Mouse (Mus musculus): ENCODE measurements around the gene Micu1. TPM values are rescaled to one million over a fixed set of nuclear protein-coding genes. Genes with fewer than 3 reads are reported as not detected.

Micu1 gene
- polyA plus RNA-seq, 1 experiment from 2014 or later = 42.5 TPM

DNA sequence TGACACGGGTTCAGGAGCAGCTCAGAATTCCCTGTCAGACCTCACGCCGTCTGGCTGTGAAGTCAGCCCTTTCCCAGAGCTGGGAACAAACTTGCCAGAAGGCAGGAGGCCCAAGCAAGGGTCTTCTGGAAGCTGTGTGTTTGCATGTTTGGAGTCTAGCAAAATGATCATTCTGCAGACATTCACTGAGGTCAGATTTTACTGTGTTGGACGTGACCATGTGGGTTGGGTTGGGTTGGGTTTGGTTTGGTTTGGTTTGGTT, 197.8 kb downstream of the Micu1 start:
- Histone ChIP-seq H3K4me3 (ENCODE audit: control insufficient read depth in 1 of 2, insufficient read depth in 1 of 2, low read depth in 1 of 2, low read length in 2 of 2) (no peak overlapping the region), H3K4me2 (ENCODE audit: low read length) (peak overlapping the region; percentile 51), H3K36me3 (ENCODE audit: control insufficient read depth, insufficient read depth, low read length) (peaks cover 35% of the 10 kb centered on the region), H3K9me3 (ENCODE audit: control insufficient read depth, low read length) (no peaks in the 10 kb centered on the region), H3K27me3 (ENCODE audit: control insufficient read depth, insufficient read depth, low read length) (no peaks in the 10 kb centered on the region), H3K27ac (replicated peaks in 1 of 2; ENCODE audit: control insufficient read depth in 1 of 2, insufficient read depth in 1 of 2, low read depth in 2 of 2, low read length in 2 of 2) (peak overlapping the region; percentile 83 to 97), H3K4me1 (ENCODE audit: control insufficient read depth in 2 of 2, insufficient read depth in 2 of 2, low read length in 2 of 2) (peaks cover 37 to 60% of the 10 kb centered on the region in 2 experiments), H3K9ac (ENCODE audit: low read length) (peak overlapping the region; percentile 68)
- no peak for ATAC-seq (ENCODE audit: insufficient number of reproducible peaks, insufficient read depth, low FRiP score, low read depth)
- 41% methylated on average over 4 of the region's 4 CpGs for WGBS

DNA sequence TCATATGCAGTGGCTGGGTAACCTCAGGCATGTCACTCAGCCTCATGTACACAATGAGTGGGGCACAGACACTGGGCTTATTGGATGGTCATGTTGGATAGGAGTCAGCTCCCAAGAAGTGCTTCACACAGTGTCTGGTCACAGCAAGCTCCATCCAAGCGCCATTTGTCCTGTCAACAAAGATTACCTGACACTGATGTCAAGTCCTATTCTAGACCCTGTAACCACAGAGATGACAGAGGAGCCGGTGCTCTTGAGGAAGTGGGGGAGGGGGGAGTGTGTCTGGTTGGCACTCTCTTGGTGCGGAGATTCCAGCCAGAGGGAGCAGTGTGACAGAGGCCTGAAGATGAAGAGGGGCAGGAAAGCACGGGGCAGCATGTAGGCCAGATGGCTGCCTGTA, 198.7 kb downstream of the Micu1 start:
- Histone ChIP-seq H3K9ac (ENCODE audit: low read length) (0 out of 2 replicates have a peak overlapping the region, but pooled peaks have one; percentile 4), H3K36me3 (ENCODE audit: control insufficient read depth, insufficient read depth, low read length) (peaks cover 26% of the 10 kb centered on the region), H3K4me2 (ENCODE audit: low read length) (0 out of 2 replicates have a peak overlapping the region, but pooled peaks have one; percentile 51), H3K4me1 (ENCODE audit: control insufficient read depth in 2 of 2, insufficient read depth in 2 of 2, low read length in 2 of 2) (peaks cover 37 to 57% of the 10 kb centered on the region in 2 experiments), H3K27me3 (ENCODE audit: control insufficient read depth, insufficient read depth, low read length) (no peaks in the 10 kb centered on the region), H3K9me3 (ENCODE audit: control insufficient read depth, low read length) (no peaks in the 10 kb centered on the region), H3K27ac (replicated peaks in 1 of 2; ENCODE audit: control insufficient read depth in 1 of 2, insufficient read depth in 1 of 2, low read depth in 2 of 2, low read length in 2 of 2) (peak overlapping the region; percentile 83 to 97), H3K4me3 (ENCODE audit: control insufficient read depth in 1 of 2, insufficient read depth in 1 of 2, low read depth in 1 of 2, low read length in 2 of 2) (no peak overlapping the region)
- ATAC-seq (ENCODE audit: insufficient number of reproducible peaks, insufficient read depth, low FRiP score, low read depth) = peak; percentile 22; the same call in 1 of the 2 replicates
- 25% methylated on average over 4 of the region's 4 CpGs for WGBS

DNA sequence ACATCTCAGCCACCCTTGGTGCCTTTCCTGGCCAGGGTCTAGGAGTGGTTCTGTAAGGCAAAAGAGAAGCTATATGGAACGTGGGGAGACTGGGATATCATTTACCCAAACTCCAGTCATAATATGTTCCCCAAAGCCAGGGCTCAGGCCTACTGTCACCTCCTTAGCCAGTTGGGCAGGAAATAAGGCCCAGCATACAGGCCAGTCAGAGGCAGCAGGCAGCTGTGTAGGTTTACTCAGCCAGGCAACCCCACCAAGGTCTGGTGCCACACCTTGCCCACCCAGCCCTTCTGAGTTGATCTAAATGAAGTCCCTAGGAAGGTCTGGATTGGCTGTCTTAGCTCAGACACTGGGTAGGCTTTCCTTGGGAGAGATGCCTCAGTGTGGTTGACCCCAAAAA, 199.2 kb downstream of the Micu1 start:
- Histone ChIP-seq H3K9ac (ENCODE audit: low read length) (peak overlapping the region; percentile 46; the same call in 1 of the 2 replicates), H3K9me3 (ENCODE audit: control insufficient read depth, low read length) (no peaks in the 10 kb centered on the region), H3K36me3 (ENCODE audit: control insufficient read depth, insufficient read depth, low read length) (peaks cover 21% of the 10 kb centered on the region), H3K4me2 (ENCODE audit: low read length) (no peak overlapping the region), H3K4me3 (ENCODE audit: control insufficient read depth in 1 of 2, insufficient read depth in 1 of 2, low read depth in 1 of 2, low read length in 2 of 2) (no peak overlapping the region), H3K4me1 (ENCODE audit: control insufficient read depth in 2 of 2, insufficient read depth in 2 of 2, low read length in 2 of 2) (peaks cover 37 to 57% of the 10 kb centered on the region in 2 experiments), H3K27ac (replicated peaks in 1 of 2; ENCODE audit: control insufficient read depth in 1 of 2, insufficient read depth in 1 of 2, low read depth in 2 of 2, low read length in 2 of 2) (peak overlapping the region; percentile 83 to 97; a peak in 3 of 4 replicates), H3K27me3 (ENCODE audit: control insufficient read depth, insufficient read depth, low read length) (no peaks in the 10 kb centered on the region)
- 75% methylated on average over 1 of the region's 1 CpGs for WGBS
- ATAC-seq (ENCODE audit: insufficient number of reproducible peaks, insufficient read depth, low FRiP score, low read depth) = no peak

DNA sequence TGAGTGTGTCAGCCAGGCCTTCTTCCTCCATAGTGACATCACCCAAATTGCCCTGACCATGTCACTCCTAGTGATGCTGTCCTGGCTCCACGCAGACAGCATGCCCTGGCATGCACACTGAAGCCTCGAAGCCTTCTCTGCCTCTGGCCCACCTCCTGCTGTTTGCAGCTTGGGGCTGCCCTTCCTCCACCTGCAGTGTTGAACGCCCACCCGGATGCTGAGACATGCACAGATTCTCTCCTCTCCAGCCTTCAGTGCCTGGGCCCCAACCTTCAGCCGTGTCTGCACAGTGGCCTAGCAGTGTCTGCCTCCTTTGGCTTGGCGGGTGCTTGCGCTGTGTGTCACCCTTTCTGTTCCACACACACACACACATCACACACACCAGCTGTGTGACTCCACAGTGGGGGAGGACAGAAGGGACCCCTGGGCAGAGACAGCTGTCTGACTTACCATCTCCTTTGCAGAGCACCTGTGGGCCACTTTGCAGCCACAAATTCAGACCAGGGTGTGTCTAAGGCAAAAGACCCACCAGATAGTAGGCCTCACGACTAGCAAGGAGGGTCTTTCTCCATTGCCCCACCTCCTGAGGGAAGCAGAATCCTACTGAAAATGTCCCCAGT, 199.8 kb downstream of the Micu1 start:
- no peaks in the 10 kb centered on the region for H3K27me3 ChIP-seq (ENCODE audit: control insufficient read depth, insufficient read depth, low read length)
- no peak overlapping the region for H3K4me3 ChIP-seq (ENCODE audit: control insufficient read depth in 1 of 2, insufficient read depth in 1 of 2, low read depth in 1 of 2, low read length in 2 of 2)
- ATAC-seq (ENCODE audit: insufficient number of reproducible peaks, insufficient read depth, low FRiP score, low read depth) = no peak
- H3K4me2 ChIP-seq (ENCODE audit: low read length) = no peak overlapping the region
- peak overlapping the region in 1 of 2 experiments; percentile 97; a peak in 1 of 4 replicates for H3K27ac ChIP-seq (replicated peaks in 1 of 2; ENCODE audit: control insufficient read depth in 1 of 2, insufficient read depth in 1 of 2, low read depth in 2 of 2, low read length in 2 of 2)
- H3K9me3 ChIP-seq (ENCODE audit: control insufficient read depth, low read length) = no peaks in the 10 kb centered on the region
- peaks cover 16% of the 10 kb centered on the region for H3K36me3 ChIP-seq (ENCODE audit: control insufficient read depth, insufficient read depth, low read length)
- peaks cover 39 to 59% of the 10 kb centered on the region in 2 experiments for H3K4me1 ChIP-seq (ENCODE audit: control insufficient read depth in 2 of 2, insufficient read depth in 2 of 2, low read length in 2 of 2)
- 71% methylated on average over 8 of the region's 8 CpGs for WGBS
- 0 out of 2 replicates have a peak overlapping the region, but pooled peaks have one; percentile 34 for H3K9ac ChIP-seq (ENCODE audit: low read length)

DNA sequence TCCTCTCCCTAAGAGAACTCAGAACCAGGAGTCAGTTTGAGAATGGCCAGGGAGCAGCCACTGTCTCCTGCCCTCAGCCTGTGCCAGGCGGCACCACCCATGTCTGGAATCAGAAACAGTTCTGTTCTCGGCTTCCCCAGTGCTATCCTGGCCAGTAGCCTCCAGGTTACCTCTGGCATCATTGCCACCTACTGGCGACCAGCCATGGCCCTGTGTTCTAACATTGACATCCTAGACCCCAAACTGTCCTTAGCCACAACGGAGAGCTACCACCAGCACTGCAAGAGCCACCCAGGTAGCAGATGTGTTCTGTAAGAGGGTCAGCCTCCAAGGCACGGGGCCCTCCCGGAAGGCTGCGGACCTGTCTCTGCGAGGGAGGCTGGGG, 200.3 kb downstream of the Micu1 start:
- 68% methylated on average over 8 of the region's 8 CpGs for WGBS

DNA sequence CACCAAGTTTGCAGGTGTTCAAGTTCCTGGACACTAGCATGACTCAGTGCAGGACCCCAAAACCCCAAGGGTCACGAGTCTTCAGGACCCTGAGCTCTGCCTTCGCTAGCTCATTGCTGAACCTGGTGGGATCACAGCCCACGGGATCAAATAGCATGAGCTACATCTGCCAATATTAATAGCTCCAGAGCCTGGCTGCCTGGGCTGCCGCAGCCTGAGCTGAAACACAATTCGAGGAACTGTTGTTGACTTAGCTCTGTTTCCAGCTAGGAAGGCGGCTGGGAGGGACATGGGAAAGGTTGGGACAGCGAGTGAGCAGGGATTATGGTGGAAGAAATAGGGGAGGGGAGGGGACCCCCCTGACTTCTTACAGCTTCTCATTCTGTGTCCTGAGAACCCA, 200.9 kb downstream of the Micu1 start:
- peak overlapping the region; percentile 5; the same call in 1 of the 2 replicates for H3K9ac ChIP-seq (ENCODE audit: low read length)
- no peaks in the 10 kb centered on the region for H3K27me3 ChIP-seq (ENCODE audit: control insufficient read depth, insufficient read depth, low read length)
- no peaks in the 10 kb centered on the region for H3K9me3 ChIP-seq (ENCODE audit: control insufficient read depth, low read length)
- H3K4me1 ChIP-seq (ENCODE audit: control insufficient read depth in 2 of 2, insufficient read depth in 2 of 2, low read length in 2 of 2) = peaks cover 47 to 67% of the 10 kb centered on the region in 2 experiments
- no peak overlapping the region; a peak in 1 of 4 replicates for H3K27ac ChIP-seq (replicated peaks in 1 of 2; ENCODE audit: control insufficient read depth in 1 of 2, insufficient read depth in 1 of 2, low read depth in 2 of 2, low read length in 2 of 2)
- no peak overlapping the region for H3K4me3 ChIP-seq (ENCODE audit: control insufficient read depth in 1 of 2, insufficient read depth in 1 of 2, low read depth in 1 of 2, low read length in 2 of 2)
- peaks cover 5% of the 10 kb centered on the region for H3K36me3 ChIP-seq (ENCODE audit: control insufficient read depth, insufficient read depth, low read length)
- no peak for ATAC-seq (ENCODE audit: insufficient number of reproducible peaks, insufficient read depth, low FRiP score, low read depth)
- WGBS = 53% methylated on average over 7 of the region's 7 CpGs
- no peak overlapping the region for H3K4me2 ChIP-seq (ENCODE audit: low read length)

More for the DNA sequence above, 200.3 kb downstream of the Micu1 start:
- H3K9ac ChIP-seq (ENCODE audit: low read length) = 0 out of 2 replicates have a peak overlapping the region, but pooled peaks have one; percentile 34
- H3K4me2 ChIP-seq (ENCODE audit: low read length) = no peak overlapping the region
- ATAC-seq (ENCODE audit: insufficient number of reproducible peaks, insufficient read depth, low FRiP score, low read depth) = no peak
- H3K4me1 ChIP-seq (ENCODE audit: control insufficient read depth in 2 of 2, insufficient read depth in 2 of 2, low read length in 2 of 2) = peaks cover 43 to 64% of the 10 kb centered on the region in 2 experiments
- no peak overlapping the region for H3K27ac ChIP-seq (replicated peaks in 1 of 2; ENCODE audit: control insufficient read depth in 1 of 2, insufficient read depth in 1 of 2, low read depth in 2 of 2, low read length in 2 of 2)
- no peaks in the 10 kb centered on the region for H3K9me3 ChIP-seq (ENCODE audit: control insufficient read depth, low read length)
- H3K4me3 ChIP-seq (ENCODE audit: control insufficient read depth in 1 of 2, insufficient read depth in 1 of 2, low read depth in 1 of 2, low read length in 2 of 2) = no peak overlapping the region
- peaks cover 10% of the 10 kb centered on the region for H3K36me3 ChIP-seq (ENCODE audit: control insufficient read depth, insufficient read depth, low read length)
- no peaks in the 10 kb centered on the region for H3K27me3 ChIP-seq (ENCODE audit: control insufficient read depth, insufficient read depth, low read length)

DNA sequence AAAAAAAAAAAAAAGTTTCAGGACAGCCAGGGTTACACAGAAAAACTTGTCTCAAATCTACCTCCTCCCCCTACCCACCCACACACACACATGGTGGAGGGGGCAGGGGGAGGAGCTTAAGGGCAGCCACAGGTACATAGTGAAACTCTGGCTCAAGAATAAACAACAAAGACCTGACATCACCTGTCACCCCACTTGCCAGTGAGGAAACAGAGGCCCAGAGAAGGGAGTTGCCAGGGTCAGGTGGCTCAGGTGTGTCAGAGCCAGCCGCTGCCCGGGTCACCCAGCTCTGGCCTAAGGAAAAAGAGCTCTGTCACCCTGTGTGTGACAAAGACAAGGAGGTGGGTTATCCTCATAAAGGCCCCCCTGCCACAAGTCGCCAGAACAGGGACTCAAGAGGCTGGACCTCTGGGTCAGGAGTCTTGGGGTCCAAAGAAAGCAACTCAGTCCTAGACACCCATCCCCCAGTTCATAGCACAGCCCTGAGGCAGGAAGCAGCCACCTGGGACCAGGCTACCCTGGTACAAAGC, 204.9 kb downstream of the Micu1 start:
- Histone ChIP-seq H3K4me2 (ENCODE audit: low read length) (0 out of 2 replicates have a peak overlapping the region, but pooled peaks have one; percentile 31), H3K4me1 (ENCODE audit: control insufficient read depth in 2 of 2, insufficient read depth in 2 of 2, low read length in 2 of 2) (peaks cover 42 to 62% of the 10 kb centered on the region in 2 experiments), H3K9me3 (ENCODE audit: control insufficient read depth, low read length) (no peaks in the 10 kb centered on the region), H3K36me3 (ENCODE audit: control insufficient read depth, insufficient read depth, low read length) (no peaks in the 10 kb centered on the region), H3K9ac (ENCODE audit: low read length) (peak overlapping the region; percentile 59), H3K4me3 (ENCODE audit: control insufficient read depth in 1 of 2, insufficient read depth in 1 of 2, low read depth in 1 of 2, low read length in 2 of 2) (no peak overlapping the region), H3K27ac (replicated peaks in 1 of 2; ENCODE audit: control insufficient read depth in 1 of 2, insufficient read depth in 1 of 2, low read depth in 2 of 2, low read length in 2 of 2) (peak overlapping the region; percentile 60 to 93), H3K27me3 (ENCODE audit: control insufficient read depth, insufficient read depth, low read length) (no peaks in the 10 kb centered on the region)
- 66% methylated on average over 3 of the region's 3 CpGs for WGBS
- 0 out of 2 replicates have a peak, but pooled peaks have one; percentile 49 for ATAC-seq (ENCODE audit: insufficient number of reproducible peaks, insufficient read depth, low FRiP score, low read depth)

Data from heart, embryonic 14.5 days (tissue).